Mouse (Mus musculus): ENCODE data around the gene Tspan18.
A peak's percentile ranks its signal among the peaks of the same experiment; 100 is the strongest.

The Tspan18 gene

DNA sequence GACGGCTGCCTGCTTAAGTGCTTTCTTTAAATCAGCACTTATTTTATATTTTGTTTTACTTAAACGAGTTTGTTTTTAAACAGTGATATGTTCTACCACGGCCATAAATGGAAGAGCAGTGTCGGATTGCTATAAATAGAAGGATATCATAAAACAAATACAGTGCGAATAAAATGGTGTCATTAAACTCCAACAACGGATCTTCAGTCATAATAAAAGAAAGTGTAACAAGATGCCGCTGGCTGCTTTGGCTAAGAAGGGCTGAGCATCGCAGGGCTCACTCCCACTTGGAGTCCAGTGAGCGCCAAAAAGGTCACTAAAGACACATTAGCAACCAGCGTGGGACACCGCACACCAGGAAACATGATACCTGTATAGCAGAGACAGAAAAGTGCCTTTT is 1.7 kb upstream of the Tspan18 start:
- DNase-seq, result no peak

DNA sequence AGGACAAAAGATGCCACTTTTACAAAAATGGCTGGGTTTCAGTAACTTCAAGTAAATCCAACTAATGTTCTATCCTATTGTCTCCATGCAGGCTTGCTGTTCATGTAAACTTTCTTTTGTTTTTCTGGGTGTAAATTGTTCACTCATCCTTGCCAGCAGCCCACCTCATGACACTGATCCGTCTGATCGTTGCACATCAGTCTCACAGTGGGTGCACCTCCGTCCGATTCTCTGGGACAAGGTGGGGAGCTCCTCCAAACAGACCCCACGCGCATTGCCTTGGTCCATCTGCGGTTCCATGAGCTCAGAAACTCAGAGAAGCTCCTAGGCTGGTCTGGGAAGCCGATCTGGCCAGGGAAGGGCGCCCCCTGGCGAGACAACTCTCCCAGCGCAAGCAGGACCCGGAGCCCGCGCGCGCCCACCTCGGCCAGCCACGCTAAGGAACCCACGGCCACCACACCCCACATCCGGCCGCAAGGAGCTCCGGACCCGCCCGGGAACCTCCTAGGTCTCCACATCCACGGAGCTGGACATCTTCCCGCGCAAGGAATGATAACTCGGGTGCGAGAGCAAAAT is 976 bp downstream of the Tspan18 start:
- peak; percentile 86 for DNase-seq

DNA sequence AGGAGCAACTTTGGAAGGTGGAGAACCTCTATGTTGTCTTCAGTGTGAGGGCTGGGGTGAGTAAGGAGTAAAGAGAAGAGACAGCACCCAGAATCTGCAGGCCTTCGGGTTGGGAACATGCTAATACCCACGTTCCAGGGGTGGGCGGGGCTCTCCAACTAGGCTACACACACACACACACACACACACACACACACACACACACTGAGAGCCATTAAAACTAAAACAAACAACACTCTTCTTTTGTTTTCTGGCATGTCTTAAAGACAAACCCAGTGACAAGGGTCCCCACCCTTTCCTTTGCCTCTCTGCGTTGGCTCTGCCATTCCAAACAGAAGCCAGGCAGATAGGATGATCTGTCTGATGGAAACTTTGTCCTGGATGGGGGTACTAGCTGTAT is 2.0 kb downstream of the Tspan18 start:
- DNase-seq, result no peak

DNA sequence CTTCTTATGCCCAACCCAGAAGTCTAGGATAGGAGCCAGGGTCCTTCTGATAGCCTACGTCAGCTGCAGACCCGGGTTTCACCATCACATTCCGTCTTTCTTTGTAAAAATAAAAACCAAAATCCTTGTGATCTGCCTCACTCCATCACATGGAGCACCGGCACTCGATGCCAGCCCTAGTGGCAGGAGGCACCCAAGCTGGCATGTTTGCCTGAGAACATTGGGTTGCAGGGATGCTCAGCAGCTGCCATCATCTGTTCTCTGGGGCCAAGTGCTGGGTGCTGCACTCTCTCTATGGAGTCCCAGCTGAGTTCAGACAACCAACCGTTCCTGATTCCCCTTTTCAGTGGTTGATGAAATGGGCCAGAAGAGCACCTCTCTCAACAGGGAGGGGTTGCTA is 3.2 kb downstream of the Tspan18 start:
- no peak for DNase-seq

DNA sequence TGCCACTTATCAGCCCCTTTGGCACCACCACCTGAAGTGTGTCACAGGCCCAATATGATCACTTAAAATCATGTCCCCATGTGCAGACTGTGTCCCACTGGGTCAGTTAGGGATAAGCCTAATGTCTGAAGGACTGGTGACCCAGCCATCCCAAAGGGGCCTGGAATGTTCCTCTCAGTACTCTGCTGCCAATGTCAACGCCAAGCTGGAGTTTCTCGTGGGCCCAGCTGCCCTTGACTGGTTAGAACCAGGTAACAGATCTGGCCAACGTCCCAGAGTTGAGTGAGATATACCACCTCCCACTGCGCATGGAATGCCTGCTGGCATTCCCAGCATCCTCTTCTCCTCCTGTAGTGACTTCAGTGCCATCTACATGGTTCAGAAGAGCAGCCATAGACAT is 5.2 kb downstream of the Tspan18 start:
- DNase-seq, result no peak

DNA sequence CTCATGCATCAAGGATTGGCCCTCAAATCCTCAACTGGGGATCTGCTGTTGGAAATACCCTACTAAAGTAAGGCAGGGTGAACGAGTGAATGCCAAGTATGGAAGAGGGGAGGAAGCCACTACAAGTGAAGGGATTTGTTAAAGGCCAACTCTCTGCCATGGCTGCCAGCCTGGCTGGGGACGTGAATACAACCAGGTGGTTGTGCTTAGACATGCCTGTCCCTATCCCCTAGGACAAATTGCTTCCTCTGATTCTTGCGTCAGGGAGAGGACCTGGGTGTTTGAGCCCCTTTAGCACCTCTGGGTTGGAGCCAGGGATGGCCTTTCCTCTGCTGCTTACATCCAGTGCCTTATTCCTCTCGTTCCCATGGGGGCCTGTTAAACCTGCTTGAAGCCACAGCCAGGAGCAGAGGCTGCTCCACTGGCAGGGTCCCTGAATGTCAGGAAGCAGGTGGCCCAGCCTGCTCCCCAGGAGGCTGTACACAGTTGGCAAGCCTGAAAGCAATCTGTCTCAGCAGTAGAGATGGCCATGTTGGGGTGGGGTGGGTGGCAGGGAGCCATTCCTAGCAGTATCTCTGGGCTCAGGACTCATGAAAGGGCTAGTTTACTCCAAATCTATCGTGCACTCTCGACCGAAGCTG is 6.3 kb downstream of the Tspan18 start:
- DNase-seq, result peak; percentile 64

DNA sequence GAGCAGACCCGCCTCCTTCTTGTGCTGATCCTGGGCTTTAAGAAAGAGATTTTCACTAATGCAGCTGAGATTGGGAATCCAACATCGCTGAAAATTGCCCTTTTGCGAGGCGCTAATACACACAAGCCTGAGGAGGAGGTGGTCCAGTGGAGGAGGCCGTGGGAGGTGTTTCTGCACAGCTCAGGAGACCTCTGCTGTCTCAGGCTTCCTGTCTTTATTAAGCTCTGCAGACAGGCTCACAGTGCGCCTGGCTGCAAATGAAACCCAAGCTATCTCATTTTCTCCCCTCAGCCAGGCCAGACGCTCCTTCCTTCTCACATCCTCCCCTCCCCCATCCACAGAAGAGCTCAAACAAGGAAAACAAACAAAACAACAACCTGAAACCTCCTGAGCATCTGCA is 9.6 kb downstream of the Tspan18 start:
- no peak for DNase-seq

DNA sequence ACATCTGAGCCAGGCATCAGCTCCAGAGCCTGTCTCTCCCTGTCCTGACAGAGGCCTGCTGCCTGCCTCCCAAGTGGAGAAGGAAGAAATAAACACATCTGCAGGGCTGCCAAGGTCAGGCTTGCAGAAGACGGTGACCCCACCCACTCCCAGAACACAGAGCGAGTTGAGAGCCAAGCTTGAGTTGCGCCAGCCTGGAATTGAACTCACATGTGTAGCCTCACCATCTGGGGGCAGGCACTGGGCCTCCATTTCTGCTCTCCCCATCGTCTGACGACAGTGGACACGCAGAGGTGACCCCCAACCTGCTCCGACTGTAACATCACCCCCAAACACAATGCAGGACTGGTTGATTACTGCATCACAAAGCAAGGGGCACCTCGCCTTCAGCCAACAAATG is 12.4 kb downstream of the Tspan18 start:
- no peak for DNase-seq

DNA sequence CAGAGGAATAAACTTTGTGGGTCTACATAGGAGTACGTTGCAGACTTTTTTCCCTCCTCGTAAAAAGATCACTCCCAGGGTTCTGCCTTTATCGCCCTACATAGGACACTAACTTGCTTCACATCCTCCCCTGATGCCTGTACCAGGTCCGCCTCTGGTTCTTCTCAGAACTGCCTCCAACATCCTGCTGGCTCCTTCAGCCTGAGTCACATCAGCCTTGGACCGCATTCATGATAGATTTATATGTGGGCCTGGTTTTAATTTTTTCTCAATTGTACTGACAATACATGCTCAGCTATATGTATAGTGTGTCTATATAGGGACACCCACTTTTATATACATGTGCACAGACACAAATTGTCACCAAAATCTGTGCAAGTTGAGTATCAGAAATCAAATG is 14.0 kb downstream of the Tspan18 start:
- no peak for DNase-seq

DNA sequence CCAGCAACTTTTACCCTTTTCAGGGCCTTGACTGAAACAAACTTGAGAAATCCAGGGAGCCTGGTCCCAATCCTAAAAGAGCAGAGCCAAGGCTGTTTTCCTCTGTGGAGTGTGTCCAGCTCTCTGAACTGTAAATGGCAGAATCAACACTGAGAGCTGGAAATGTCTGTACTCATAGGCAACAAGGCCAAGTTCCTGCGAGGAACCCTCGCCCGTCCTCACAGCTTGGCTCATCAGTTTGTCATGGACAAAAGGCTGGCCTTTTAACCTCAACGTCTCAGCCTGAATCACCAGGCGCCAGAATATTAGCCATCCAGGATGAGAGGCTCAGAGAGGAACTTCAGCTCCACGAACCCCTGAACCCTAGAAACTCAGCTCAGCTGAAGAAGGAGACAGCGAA is 14.7 kb downstream of the Tspan18 start:
- no peak for DNase-seq

DNA sequence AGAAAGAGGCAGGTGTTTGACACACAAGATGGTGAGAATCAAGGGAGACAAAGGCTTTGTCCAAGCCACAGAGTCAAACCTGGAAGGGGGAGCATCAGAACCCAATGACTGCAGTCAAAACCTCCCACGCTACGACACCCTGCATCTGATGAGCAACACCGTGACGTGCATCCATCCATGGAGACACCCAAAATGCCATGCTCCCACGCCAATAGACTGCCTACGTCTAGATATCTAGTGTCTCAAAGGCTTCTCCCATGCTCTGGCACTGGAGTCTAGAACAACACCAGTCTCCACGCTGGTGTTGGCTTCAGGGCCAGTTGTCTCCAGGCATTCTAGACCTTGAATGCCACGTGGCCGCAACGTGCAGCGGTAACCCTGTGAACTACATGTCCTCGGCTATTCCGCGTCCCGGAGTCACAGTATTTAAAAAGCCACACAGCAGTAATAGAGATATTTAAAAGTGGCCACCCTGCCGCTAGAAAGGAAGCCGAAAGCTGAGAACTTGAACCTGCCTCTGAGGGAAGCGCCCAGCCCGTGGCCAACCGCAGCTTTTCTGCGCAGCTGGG is 15.4 kb downstream of the Tspan18 start:
- DNase-seq, result no peak

DNA sequence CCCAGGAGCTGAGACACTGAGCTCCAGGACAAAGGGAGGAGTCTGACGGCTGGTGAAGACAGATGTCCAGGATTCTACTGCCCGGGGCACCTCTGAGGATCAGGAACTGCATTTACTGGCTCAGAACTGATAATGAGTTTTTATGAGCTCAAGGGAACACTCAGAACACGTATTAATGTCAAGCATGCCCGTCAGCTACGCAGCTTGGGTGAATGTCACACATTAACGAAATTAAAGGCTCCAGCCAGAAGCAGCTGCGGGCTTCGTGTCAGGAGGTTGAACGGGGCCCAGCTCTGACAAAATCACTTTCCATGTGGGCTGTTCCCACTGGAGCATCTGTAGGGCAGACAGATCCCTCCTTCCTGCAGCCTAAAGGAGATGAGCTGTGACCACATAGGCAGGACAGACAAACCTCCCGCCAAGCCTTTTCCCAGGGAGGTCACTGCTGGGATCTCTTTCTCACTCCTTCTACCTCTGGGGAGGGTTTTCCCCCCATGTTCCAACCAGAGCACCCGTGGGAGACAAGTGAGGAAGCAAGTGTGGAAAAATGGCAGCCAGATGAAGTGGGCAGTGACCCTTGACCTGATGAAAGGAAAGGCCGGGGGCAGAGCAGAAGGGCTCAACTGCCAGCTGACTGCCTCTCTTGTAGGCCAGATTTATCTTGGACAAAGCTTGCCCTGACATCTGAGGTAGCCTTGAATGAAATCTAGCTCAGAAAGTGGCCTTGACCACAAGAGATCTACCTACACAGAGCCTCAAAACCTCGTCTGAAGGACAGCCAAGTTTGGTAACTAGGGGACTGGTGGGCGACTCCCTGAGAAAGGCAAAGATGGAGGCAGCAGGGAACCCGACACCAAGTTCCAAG is 20.3 kb downstream of the Tspan18 start:
- no peak for DNase-seq

DNA sequence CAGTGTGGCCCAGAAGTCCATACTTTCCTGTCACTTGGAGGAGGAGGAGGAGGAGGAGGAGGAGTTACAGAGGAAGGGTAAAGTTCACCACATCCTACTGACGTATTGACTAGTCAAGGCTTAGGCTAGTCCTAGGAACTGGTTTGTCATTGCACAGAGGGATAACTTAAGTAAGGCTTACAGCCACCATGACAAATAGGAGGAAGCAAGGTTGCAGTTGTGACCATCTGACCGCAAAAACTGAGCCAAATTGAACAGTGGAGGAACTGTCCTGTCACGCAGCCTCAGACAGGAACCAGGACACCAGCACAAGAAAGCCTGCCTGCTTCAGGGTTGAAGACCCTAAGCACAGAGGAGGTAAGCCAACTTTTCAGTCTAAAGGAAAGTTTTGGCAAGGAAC is 21.8 kb downstream of the Tspan18 start:
- no peak for DNase-seq

DNA sequence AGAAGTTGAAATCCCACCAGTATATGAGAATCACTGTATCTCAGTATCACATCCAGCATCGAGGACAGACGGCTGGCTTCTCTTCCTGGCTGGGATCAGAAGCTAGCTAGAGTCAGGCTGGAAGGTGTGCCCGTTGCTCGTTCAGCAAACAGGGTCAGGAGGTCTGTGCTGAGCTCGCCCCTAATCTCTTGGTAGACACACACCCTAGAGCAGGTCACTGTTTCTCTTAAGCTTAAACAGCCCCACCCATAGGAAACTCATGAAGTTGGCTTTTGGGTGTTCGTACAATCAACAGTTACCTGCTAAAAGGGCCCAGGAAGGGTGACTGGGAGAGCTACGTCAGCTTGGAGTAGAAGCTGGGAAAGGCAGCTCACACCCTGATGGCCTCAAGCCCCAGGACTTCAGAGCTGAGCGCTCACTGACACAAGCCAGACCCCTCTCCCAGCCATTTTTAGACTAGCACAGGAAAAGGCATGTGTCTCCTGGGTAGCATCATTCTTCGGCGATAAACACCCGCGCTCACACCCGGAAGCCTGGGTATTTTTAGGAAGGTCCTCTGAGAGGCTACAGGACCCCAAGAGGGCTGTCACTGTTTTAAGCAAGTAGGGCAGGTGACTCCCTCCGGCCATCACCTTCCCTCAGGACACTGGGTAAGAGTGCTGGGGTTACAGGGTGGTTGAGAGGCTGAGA is 24.4 kb downstream of the Tspan18 start:
- DNase-seq, result no peak

DNA sequence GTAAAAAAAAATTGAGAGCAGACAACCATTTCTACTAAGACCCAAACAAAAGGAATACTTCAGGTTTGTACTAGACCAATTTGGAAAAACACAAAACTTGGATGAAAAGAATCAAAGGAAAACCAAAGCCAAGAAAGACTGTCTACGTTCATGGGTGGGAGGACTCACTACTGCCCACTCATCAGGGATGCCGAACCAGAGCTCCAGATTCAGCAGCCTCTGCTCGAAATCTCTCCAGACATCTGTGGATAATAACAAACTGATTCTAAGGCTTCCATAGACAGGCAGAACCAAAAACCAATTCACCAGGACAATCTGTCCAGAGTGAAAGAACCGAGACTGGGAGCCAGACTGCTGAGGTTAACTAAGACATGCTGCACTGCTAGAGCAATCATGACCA is 27.4 kb downstream of the Tspan18 start:
- DNase-seq, result no peak

DNA sequence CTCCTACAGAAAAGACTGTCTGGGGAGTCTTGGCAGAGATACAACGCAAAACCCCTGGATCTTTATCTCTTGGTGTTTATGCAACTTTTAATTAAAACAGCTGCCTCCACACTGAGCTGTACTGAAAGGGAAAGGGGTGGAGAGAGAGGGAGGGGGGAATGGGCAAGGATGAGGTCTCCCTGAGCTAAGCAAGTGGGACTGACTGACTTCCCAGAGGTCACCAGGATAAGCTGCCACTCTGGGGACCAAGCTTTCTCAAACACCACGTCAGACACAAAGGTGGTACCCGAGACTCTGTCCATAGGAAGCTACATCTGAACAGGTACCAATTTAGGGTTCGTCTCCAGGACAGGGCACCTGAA is 30.1 kb downstream of the Tspan18 start:
- no peak for DNase-seq

DNA sequence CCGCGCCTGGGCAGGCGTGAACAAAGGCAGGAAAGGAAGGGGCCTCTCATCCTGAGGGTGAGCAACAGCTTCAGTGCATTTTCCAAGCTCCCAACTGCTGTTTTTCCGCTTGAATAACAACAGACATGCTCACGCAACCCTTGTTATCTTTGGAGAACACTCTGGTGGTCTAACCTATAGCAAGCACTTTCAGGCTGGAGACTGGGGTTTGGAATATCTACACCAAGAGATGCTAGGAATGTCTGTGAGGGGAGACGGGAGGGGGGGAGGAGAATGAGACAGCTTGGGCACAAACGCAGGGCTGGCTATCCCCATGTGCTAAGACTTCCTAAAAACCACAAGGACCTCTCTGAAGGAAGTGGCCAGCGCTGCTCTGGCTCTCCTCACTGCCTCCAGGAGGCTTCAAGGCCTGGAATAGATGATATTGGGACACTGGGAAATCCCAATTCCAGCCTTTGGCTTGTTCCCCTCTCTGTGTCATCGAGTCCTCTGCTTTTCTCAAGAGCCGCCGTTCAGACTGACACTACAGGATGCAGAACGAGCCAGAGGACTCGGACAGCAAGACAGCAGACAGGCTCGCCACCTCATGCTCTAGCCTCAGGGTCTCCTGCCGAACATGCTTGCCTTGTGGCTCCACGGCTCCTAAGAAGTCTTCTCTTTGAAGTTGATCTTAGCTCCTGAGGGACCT is 30.6 kb downstream of the Tspan18 start:
- no peak for DNase-seq

DNA sequence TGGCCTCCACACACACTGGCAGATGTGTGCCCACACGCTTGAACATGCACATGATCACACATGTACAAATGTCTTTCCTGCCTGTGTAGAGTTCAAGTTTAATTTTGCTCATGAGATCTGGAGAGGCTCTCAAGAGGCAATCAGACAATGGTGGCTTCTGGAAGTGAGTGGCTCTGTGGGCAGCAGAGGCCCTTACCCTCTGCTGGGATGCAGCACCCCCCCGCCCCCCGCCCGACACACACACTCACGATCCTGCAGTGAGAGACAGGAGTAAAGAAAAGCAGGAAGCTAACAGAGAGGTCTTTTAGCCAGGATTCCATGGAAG is 31.1 kb downstream of the Tspan18 start:
- DNase-seq, result no peak

DNA sequence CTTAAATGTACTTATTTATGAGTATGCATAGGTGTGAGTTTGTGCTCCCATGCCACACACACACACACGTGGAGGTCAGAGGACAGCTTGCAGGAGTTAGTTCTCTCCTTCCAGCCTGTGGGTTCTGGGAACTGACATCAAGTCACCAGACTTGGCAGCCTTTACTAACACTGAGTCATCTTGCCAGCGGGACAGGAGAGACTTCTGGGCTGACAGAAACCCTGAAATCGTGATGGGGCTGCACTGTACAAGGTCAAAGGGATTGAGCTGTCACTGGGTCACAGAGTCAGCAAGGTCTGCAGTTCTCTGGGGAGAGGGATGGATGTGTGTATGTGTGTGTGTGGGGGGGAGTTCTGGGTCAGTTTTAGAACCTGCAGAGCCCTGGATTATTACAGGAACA is 36.6 kb downstream of the Tspan18 start:
- DNase-seq, result peak; percentile 53

DNA sequence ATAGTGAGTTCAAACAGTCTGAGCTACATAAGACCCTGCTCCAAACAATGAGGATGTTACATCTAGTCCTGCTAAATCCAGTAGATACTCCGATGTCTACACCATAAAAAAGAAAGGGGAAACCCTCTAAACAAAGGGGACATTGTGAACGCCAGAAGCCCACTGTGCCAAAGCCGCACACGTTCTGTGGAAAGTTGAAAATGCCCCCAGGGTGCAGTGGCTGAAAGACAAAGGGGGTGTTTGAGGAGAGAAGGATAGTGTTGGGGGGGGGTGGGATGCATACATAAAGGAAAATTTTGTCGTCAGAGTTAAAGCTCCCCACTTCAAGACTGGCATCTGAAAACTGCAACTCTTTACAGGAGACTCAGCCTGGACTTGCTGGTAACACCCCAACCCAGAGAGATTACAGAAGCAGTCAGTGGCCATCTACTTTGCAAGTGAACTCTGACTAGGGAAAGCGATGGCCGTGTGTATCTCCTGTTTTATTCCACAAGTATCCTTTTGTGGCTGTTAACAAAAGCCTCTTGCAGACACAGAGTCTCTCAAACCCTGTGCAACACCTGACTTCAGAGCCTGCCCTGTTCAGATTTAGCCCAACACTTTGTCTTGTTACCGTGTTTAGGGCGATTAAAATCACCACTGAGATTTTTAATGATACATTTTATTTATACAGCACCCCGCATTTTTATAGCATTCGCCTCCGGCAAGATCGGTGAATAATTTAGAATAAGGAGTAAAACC is 42.9 kb downstream of the Tspan18 start:
- no peak for DNase-seq

DNA sequence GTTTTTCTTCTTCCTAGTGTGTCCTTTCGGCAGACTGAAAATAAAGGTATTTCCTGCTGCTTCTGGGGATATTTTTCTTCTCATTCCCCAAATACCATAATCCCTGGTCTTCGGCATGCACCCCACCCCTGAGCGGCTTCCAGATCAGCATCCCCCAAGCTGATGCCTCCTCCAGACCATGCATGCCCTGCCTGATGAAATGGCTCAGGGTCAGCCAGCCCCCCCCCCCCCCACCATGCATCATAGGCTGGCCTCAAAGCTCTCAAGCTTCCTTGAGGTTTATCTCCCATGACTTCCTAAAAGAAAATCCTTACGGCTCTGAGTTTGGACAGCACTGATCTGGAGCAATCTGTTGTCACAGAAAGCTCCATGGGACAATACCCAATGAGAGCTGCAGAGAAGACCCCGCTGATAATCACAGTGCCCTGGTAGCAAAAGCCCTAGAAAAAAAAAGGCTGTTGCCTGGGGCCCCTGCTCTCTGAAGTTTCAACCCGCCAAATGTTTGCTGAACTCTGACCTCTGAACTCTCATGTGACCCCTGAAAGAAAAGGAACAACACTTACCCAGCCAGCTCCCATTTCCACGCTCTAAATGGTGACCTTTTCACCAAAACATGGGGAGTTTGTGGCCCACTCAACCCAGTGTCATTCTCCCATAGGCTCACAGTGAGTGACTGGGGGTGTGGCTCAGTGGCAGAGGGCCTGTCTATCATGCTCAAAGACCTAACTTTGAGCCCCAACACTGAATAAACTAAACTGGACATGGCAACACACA is 43.8 kb downstream of the Tspan18 start:
- no peak for DNase-seq

Data from cerebellum, adult 11 months (tissue).